13 mouse cellular contexts compared by ENCODE assay signal in genomic region chr1:193988970-193989904, GRCm38 (mm10).
DNase-seq lines count a peak whose midpoint lies in the region; ATAC-seq lines count a peak whose summit lies in the region.
"Had no signal": no experiment of that assay in that cellular context is flagged by ENCODE, and none has a peak within 500 bp of the region (broad histone marks: within the 10 kb centered on the region; RNA-seq: fewer than 3 reads in every experiment).

No protein-coding gene starts in this region.

- H3K9ac ChIP-seq in embryonic facial prominence, embryonic 11.5 days (replicated peaks; ENCODE audit: low read length) = no peak overlapping the region
- peak overlapping the region; percentile 40; the same call in 1 of the 2 replicates for H3K9ac ChIP-seq in hindbrain, embryonic 16.5 days (ENCODE audit: low read depth, low read length)
- no peak overlapping the region for H3K9ac ChIP-seq in midbrain, embryonic 15.5 days

- H3K4me2 ChIP-seq in embryonic facial prominence, embryonic 11.5 days (ENCODE audit: low read depth, low read length) = no peak overlapping the region
- peak overlapping the region; percentile 41 for H3K4me2 ChIP-seq in hindbrain, embryonic 16.5 days (ENCODE audit: low read length)
- peak overlapping the region; percentile 41 for H3K4me2 ChIP-seq in midbrain, embryonic 15.5 days

- no peaks in the 10 kb centered on the region for H3K4me1 ChIP-seq in embryonic facial prominence, embryonic 11.5 days (ENCODE audit: control insufficient read depth, insufficient read depth, low read length)
- H3K4me1 ChIP-seq in embryonic facial prominence, embryonic 10.5 days = peaks cover 11% of the 10 kb centered on the region
- peaks cover 18% of the 10 kb centered on the region for H3K4me1 ChIP-seq in forebrain, embryonic 10.5 days
- H3K4me1 ChIP-seq in hindbrain, embryonic 16.5 days (ENCODE audit: control insufficient read depth, insufficient read depth, low read depth, low read length) = peaks cover 10% of the 10 kb centered on the region
- peaks cover 17% of the 10 kb centered on the region for H3K4me1 ChIP-seq in midbrain, embryonic 15.5 days

- no peaks in the 10 kb centered on the region for H3K27me3 ChIP-seq in embryonic facial prominence, embryonic 11.5 days (ENCODE audit: control insufficient read depth, insufficient read depth, low read length)
- peaks cover 12% of the 10 kb centered on the region for H3K27me3 ChIP-seq in embryonic facial prominence, embryonic 10.5 days (replicated peaks; ENCODE audit: low read depth, poor library complexity, severe bottlenecking)
- peaks cover 9% of the 10 kb centered on the region; the same call in 1 of the 2 replicates for H3K27me3 ChIP-seq in forebrain, embryonic 10.5 days (ENCODE audit: poor library complexity, severe bottlenecking)
- no peaks in the 10 kb centered on the region for H3K27me3 ChIP-seq in hindbrain, embryonic 16.5 days (replicated peaks; ENCODE audit: control insufficient read depth, insufficient read depth, low read length)
- H3K27me3 ChIP-seq in midbrain, embryonic 15.5 days (replicated peaks) = no peaks in the 10 kb centered on the region

- ATAC-seq in embryonic facial prominence, embryonic 11.5 days (replicated peaks; ENCODE audit: insufficient number of reproducible peaks, low FRiP score, low TSS enrichment, low read depth) = 0 out of 2 replicates have a peak, but pooled peaks have one; percentile 48
- ATAC-seq in hindbrain, embryonic 16.5 days = peak; percentile 80
- peak; percentile 91 for ATAC-seq in midbrain, embryonic 15.5 days (replicated peaks)
- ATAC-seq: intestine, embryonic 16.5 days had no signal

- DNase-seq in embryonic facial prominence, embryonic 11.5 days (ENCODE audit: low spot score) = peak; percentile 12
- DNase-seq in embryonic facial prominence, embryonic 10.5 days (ENCODE audit: low spot score) = no peak
- no peak for DNase-seq in forebrain, embryonic 10.5 days (ENCODE audit: extremely low spot score, low spot score)
- DNase-seq in spleen, postnatal 36 days (ENCODE audit: low spot score in 2 of 2) = no peak
- no peak for DNase-seq in Muller cell, postnatal 12 days (ENCODE audit: inconsistent ontology term)
- no peak for DNase-seq in thymus, postnatal 4 days
- DNase-seq: adrenal gland, postnatal 10 days; cerebellum, adult 18-20 months; right cerebral cortex, adult 18-20 months had no signal

- WGBS in embryonic facial prominence, embryonic 11.5 days = 36% methylated on average over 17 of the region's 17 CpGs
- WGBS in embryonic facial prominence, embryonic 10.5 days = 29% methylated on average over 17 of the region's 17 CpGs
- 30% methylated on average over 17 of the region's 17 CpGs for WGBS in forebrain, embryonic 10.5 days
- 11% methylated on average over 17 of the region's 17 CpGs for WGBS in hindbrain, embryonic 16.5 days
- 13% methylated on average over 17 of the region's 17 CpGs for WGBS in midbrain, embryonic 15.5 days

- no peak overlapping the region for H3K27ac ChIP-seq in embryonic facial prominence, embryonic 11.5 days (replicated peaks; ENCODE audit: low read depth, low read length)
- no peak overlapping the region for H3K27ac ChIP-seq in embryonic facial prominence, embryonic 10.5 days (replicated peaks)
- H3K27ac ChIP-seq in forebrain, embryonic 10.5 days = 0 out of 2 replicates have a peak overlapping the region, but pooled peaks have one; percentile 11
- H3K27ac ChIP-seq in hindbrain, embryonic 16.5 days (ENCODE audit: low read depth, low read length) = peak overlapping the region; percentile 51; the same call in 1 of the 2 replicates
- peak overlapping the region; percentile 44; the same call in 1 of the 2 replicates for H3K27ac ChIP-seq in midbrain, embryonic 15.5 days
- H3K27ac ChIP-seq: stomach, postnatal 0 days had no signal

- H3K36me3 ChIP-seq in embryonic facial prominence, embryonic 11.5 days (replicated peaks; ENCODE audit: control insufficient read depth, insufficient read depth, low read depth, low read length) = no peaks in the 10 kb centered on the region
- no peaks in the 10 kb centered on the region for H3K36me3 ChIP-seq in embryonic facial prominence, embryonic 10.5 days (replicated peaks)
- H3K36me3 ChIP-seq in forebrain, embryonic 10.5 days (replicated peaks) = no peaks in the 10 kb centered on the region
- H3K36me3 ChIP-seq in hindbrain, embryonic 16.5 days (ENCODE audit: control insufficient read depth, insufficient read depth, low read length) = no peaks in the 10 kb centered on the region
- H3K36me3 ChIP-seq in midbrain, embryonic 15.5 days (replicated peaks) = no peaks in the 10 kb centered on the region

- H3K4me3 ChIP-seq in embryonic facial prominence, embryonic 11.5 days (ENCODE audit: low read depth, low read length) = no peak overlapping the region
- H3K4me3 ChIP-seq in embryonic facial prominence, embryonic 10.5 days = no peak overlapping the region
- H3K4me3 ChIP-seq in forebrain, embryonic 10.5 days = no peak overlapping the region; the same call in 1 of the 2 replicates
- no peak overlapping the region for H3K4me3 ChIP-seq in hindbrain, embryonic 16.5 days (ENCODE audit: low read length)
- peak overlapping the region; percentile 7 for H3K4me3 ChIP-seq in midbrain, embryonic 15.5 days

- no peaks in the 10 kb centered on the region for H3K9me3 ChIP-seq in embryonic facial prominence, embryonic 11.5 days (replicated peaks; ENCODE audit: control insufficient read depth, low read length)
- no peaks in the 10 kb centered on the region for H3K9me3 ChIP-seq in embryonic facial prominence, embryonic 10.5 days
- H3K9me3 ChIP-seq in forebrain, embryonic 10.5 days = no peaks in the 10 kb centered on the region
- H3K9me3 ChIP-seq in hindbrain, embryonic 16.5 days (ENCODE audit: control insufficient read depth, low read length) = no peaks in the 10 kb centered on the region
- no peaks in the 10 kb centered on the region for H3K9me3 ChIP-seq in midbrain, embryonic 15.5 days

Comparison
In these comparisons a context has a peak if more than half of its experiments do, and no peak if none do; other contexts are left out.
1. H3K27ac ChIP-seq: peak in forebrain, embryonic 10.5 days (single experiment), hindbrain, embryonic 16.5 days (single experiment) and midbrain, embryonic 15.5 days (single experiment); none in embryonic facial prominence, embryonic 11.5 days (single experiment) and embryonic facial prominence, embryonic 10.5 days (single experiment).
2. Peak in every context shown above with its lines, with median percentiles within 50 percentile points of each other: ATAC-seq.